Mouse (Mus musculus): ENCODE measurements around the gene Gls2. TPM values are rescaled to one million over a fixed set of nuclear protein-coding genes. Genes with fewer than 3 reads are reported as not detected.
"Not testable (repeated sequence)": the region's sequence is repeated elsewhere in the genome, so short reads cannot be mapped to it uniquely, and the experiment has no call there.

Gene Gls2
- polyA plus RNA-seq, 1 experiment: 3.2 TPM

- no peak overlapping the region for H3K27ac ChIP-seq (ENCODE audit: control insufficient read depth, insufficient read depth, low read depth, low read length, poor library complexity)
- TF ChIP-seq POLR2A (IDR thresholded peaks at IDR 0.05; ENCODE audit: borderline replicate concordance, control insufficient read depth, low read depth, low read length): no peak
- TF ChIP-seq CTCF (IDR thresholded peaks at IDR 0.05; ENCODE audit: control insufficient read depth, insufficient read depth, low read length): no peak
- no peak overlapping the region for H3K4me3 ChIP-seq (replicated peaks; ENCODE audit: control insufficient read depth, low read depth, low read length)
- no peaks in the 10 kb centered on the region; the same call in 1 of the 2 replicates for H3K4me1 ChIP-seq (ENCODE audit: control insufficient read depth, insufficient read depth, low read length)
- WGBS: 81% methylated on average over 11 of the region's 11 CpGs
These were observed 15.2 kb downstream of the Gls2 start for GRCm38 (mm10) chr10:128209311-128210009.

DNA sequence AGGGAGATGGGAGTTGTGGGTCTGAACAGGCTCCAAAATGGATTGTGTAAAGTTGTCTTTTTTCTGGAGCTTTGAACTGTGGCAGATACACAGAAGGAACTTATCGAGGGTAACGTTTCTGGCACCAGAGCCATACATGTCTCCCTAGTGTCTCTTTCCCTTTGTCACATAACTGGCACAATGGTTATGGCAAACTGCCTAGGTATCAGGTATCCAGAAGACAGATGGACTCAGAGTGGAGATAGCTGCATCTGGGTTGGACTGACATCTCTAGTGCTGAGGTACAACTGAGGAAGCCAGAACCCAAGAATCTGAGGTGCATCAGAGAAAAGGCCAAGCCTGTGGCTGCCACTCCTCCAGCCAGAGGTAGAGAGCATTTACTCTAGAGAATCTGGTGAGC is 15.9 kb downstream of the Gls2 start:
- H3K4me3 ChIP-seq (replicated peaks; ENCODE audit: control insufficient read depth, low read depth, low read length): no peak overlapping the region
- WGBS: 60% methylated on average over 2 of the region's 2 CpGs
- H3K4me1 ChIP-seq (ENCODE audit: control insufficient read depth, insufficient read depth, low read length): no peaks in the 10 kb centered on the region; the same call in 1 of the 2 replicates

DNA sequence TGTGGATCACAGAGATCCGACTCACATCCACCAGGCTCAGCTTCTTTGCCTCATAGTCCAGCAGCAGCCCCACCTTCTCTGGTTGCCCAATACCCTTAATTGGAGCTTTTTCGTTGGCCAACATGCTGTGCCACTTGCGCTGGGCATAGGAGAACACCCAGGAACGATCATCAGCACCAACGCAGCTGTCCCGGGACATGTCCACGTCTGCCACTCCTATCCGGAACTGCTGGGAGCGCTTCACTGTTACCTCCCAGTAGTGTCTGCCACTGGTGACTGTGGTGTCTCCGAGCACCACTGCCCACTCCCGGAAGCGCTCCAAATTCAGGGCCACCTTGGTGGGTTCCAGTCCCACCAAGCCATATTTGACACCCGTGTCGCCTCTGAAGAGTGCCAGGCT is 16.7 kb downstream of the Gls2 start:
- peak overlapping the region; percentile 81 for H3K4me3 ChIP-seq (replicated peaks; ENCODE audit: control insufficient read depth, low read depth, low read length)
- no peaks in the 10 kb centered on the region; the same call in 1 of the 2 replicates for H3K4me1 ChIP-seq (ENCODE audit: control insufficient read depth, insufficient read depth, low read length)
- no peak for TF ChIP-seq POLR2A (IDR thresholded peaks at IDR 0.05; ENCODE audit: borderline replicate concordance, control insufficient read depth, low read depth, low read length)
- no peak for TF ChIP-seq CTCF (IDR thresholded peaks at IDR 0.05; ENCODE audit: control insufficient read depth, insufficient read depth, low read length)
- H3K27ac ChIP-seq (ENCODE audit: control insufficient read depth, insufficient read depth, low read depth, low read length, poor library complexity): no peak overlapping the region
- WGBS: 12% methylated on average over 14 of the region's 14 CpGs

More for the DNA sequence above, 15.9 kb downstream of the Gls2 start:
- no peak overlapping the region for H3K27ac ChIP-seq (ENCODE audit: control insufficient read depth, insufficient read depth, low read depth, low read length, poor library complexity)
- no peak for TF ChIP-seq POLR2A (IDR thresholded peaks at IDR 0.05; ENCODE audit: borderline replicate concordance, control insufficient read depth, low read depth, low read length)
- no peak for TF ChIP-seq CTCF (IDR thresholded peaks at IDR 0.05; ENCODE audit: control insufficient read depth, insufficient read depth, low read length)

DNA sequence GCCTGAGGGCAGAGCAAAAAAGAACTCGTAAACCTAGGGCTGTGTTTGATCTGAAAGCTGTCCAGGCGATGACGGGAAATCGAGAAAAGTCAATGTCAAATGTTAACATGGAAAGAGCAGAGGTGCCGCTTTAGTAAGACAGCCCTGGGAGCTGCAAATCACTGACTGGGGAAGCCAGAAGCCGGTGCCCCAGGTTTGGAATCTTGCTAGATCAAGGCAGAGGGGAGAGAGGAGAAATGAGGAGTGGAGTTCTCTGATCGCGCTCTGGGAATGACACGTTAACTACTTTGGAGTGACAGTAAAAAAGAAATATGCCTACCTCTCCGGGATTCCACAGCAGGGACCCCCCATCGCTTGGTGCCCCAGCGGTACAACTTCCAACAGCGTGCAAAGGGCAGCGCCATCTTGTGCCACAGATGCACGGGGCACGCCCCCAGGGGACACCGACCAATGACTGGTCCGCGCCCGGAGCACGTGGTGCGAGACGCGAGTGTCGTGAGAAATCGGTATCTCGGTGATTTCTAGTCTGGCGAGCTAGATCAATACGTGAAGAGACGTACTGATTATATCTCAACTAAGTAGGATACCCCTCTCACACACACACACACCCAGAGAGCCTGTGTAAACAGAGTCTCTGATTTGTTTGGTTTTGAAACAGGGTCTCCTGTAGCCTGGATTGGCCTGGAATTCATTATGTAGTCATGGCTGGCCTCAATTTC is 17.3 kb downstream of the Gls2 start, which contains the start of gene Spryd4:
TSS of gene Spryd4 (minus strand) at position 418 of the 719 bp plus-strand sequence.
- no peak within 1 kb of the TSS for H3K27ac ChIP-seq (ENCODE audit: control insufficient read depth, insufficient read depth, low read depth, low read length, poor library complexity)
- no peaks in the 10 kb centered on the region; the same call in 1 of the 2 replicates for H3K4me1 ChIP-seq (ENCODE audit: control insufficient read depth, insufficient read depth, low read length)
- WGBS: under 1% methylated on average over 30 of the region's 30 CpGs
- TF ChIP-seq POLR2A (IDR thresholded peaks at IDR 0.05; ENCODE audit: borderline replicate concordance, control insufficient read depth, low read depth, low read length) (peak; percentile 71), CTCF (IDR thresholded peaks at IDR 0.05; ENCODE audit: control insufficient read depth, insufficient read depth, low read length) (no peak)
- peak within 1 kb of the TSS; percentile 81 for H3K4me3 ChIP-seq (replicated peaks; ENCODE audit: control insufficient read depth, low read depth, low read length)

GRCm38 (mm10) chr10:128212148-128212547 is 17.9 kb downstream of the Gls2 start:
- TF ChIP-seq CTCF (IDR thresholded peaks at IDR 0.05; ENCODE audit: control insufficient read depth, insufficient read depth, low read length) (no peak), POLR2A (IDR thresholded peaks at IDR 0.05; ENCODE audit: borderline replicate concordance, control insufficient read depth, low read depth, low read length) (no peak)
- H3K4me3 ChIP-seq (replicated peaks; ENCODE audit: control insufficient read depth, low read depth, low read length): peak overlapping the region; percentile 81
- WGBS: 44% methylated on average over 6 of the region's 6 CpGs
- H3K4me1 ChIP-seq (ENCODE audit: control insufficient read depth, insufficient read depth, low read length): no peaks in the 10 kb centered on the region; the same call in 1 of the 2 replicates
- no peak overlapping the region for H3K27ac ChIP-seq (ENCODE audit: control insufficient read depth, insufficient read depth, low read depth, low read length, poor library complexity)

- TF ChIP-seq POLR2A (IDR thresholded peaks at IDR 0.05; ENCODE audit: borderline replicate concordance, control insufficient read depth, low read depth, low read length): no peak
- peak; percentile 70 for TF ChIP-seq CTCF (IDR thresholded peaks at IDR 0.05; ENCODE audit: control insufficient read depth, insufficient read depth, low read length)
- no peaks in the 10 kb centered on the region; the same call in 1 of the 2 replicates for H3K4me1 ChIP-seq (ENCODE audit: control insufficient read depth, insufficient read depth, low read length)
- WGBS: under 1% methylated on average over 18 of the region's 18 CpGs
- H3K4me3 ChIP-seq (replicated peaks; ENCODE audit: control insufficient read depth, low read depth, low read length): peak overlapping the region; percentile 47
- peak overlapping the region; percentile 28; the same call in 1 of the 2 replicates for H3K27ac ChIP-seq (ENCODE audit: control insufficient read depth, insufficient read depth, low read depth, low read length, poor library complexity)
These were observed 18.6 kb downstream of the Gls2 start for GRCm38 (mm10) chr10:128212871-128213323.

GRCm38 (mm10) chr10:128214112-128214511 is 19.9 kb downstream of the Gls2 start:
- 90% methylated on average over 4 of the region's 4 CpGs for WGBS

GRCm38 (mm10) chr10:128214981-128215380 is 20.7 kb downstream of the Gls2 start:
- no peak overlapping the region for H3K4me3 ChIP-seq (replicated peaks; ENCODE audit: control insufficient read depth, low read depth, low read length)
- no peak for TF ChIP-seq CTCF (IDR thresholded peaks at IDR 0.05; ENCODE audit: control insufficient read depth, insufficient read depth, low read length)
- no peak for TF ChIP-seq POLR2A (IDR thresholded peaks at IDR 0.05; ENCODE audit: borderline replicate concordance, control insufficient read depth, low read depth, low read length)
- WGBS: 63% methylated on average over 5 of the region's 5 CpGs
- H3K4me1 ChIP-seq (ENCODE audit: control insufficient read depth, insufficient read depth, low read length): no peaks in the 10 kb centered on the region; the same call in 1 of the 2 replicates
- H3K27ac ChIP-seq (ENCODE audit: control insufficient read depth, insufficient read depth, low read depth, low read length, poor library complexity): no peak overlapping the region

More at GRCm38 (mm10) chr10:128214112-128214511, 19.9 kb downstream of the Gls2 start:
- not testable (repeated sequence) for H3K4me3 ChIP-seq (replicated peaks; ENCODE audit: control insufficient read depth, low read depth, low read length); H3K27ac ChIP-seq (ENCODE audit: control insufficient read depth, insufficient read depth, low read depth, low read length, poor library complexity); H3K4me1 ChIP-seq (ENCODE audit: control insufficient read depth, insufficient read depth, low read length)

Measured in bone marrow, adult 2 months (tissue).